Mouse (Mus musculus): ENCODE results near the gene Bok. TPM values are rescaled to one million over a fixed set of nuclear protein-coding genes. Genes with fewer than 3 reads are reported as not detected.

Gene Bok
- not detected for polyA plus RNA-seq (2017; shearing (Covaris generic))

DNA sequence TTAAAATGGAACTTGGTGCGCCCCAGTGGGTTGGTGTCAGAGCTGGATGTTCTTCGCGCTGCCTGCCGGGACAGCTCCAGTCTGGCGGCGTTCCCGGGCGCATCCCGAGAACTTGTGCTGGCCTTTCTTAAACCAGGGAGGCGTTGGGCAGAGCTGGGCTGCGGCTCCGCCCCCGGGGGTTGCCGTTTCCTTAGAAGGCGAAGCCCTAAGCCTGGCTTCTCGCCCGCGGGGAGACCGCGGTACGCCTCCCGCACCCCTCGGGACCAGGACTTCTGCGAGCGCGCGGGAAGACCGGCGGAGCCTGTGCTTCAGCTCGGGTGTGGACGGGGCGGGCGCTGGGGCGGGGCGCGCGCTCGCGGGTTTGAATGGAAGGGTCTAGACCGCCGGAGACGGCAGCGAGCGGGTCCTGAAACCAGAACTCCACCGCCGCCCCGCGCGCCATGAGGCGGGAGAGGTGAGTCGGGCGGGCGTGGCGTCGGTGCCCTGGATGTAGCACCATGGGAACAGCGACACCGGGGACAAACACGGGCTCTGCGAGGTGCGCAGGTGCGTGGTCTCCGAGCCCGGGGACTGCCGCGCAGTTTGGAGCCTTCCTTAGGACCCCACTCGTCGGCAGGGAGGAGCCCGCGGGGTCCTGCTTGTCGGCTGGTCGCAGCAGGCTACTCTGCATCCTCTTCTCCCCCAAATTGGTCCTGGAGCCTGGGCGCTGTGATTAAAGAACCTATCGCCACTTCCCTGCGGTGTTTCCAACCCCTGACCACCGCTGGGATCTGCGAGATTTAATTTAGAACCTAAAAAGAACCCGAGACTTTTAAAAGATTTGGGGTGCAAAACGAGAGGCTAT lies at the start of gene Bok:
TSS of gene Bok (plus strand) at position 260 of the 844 bp plus-strand sequence.

DNA sequence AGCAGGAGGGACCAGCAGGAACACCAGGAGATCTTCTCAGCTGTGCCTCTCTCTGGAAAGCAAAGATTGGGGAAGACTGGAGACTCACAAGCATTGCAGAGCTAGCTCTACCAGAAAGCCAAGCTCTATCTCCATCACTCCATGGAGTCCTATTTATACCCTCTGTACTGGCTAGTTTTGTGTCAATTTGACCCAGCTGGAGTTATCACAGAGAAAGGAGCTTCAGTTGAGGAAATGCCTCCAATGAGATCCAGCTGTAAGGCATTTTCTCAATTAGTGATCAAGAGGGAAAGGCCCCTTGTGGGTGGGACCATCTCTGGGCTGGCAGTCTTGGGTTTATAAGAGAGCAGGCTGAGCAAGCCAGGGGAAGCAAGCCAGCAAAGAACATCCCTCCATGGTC lies 26.9 kb upstream of the Bok start, which contains the start of gene Stk25:
TSS of gene Stk25 (minus strand) at position 101 of the 400 bp plus-strand sequence.

Other genes starting within 250 kb of the Bok start
- gene Hdlbp, start 206.8 kb upstream of the Bok start, polyA plus RNA-seq (2017; shearing (Covaris generic)): 80.2 TPM
- gene Farp2, start 173.6 kb upstream of the Bok start, polyA plus RNA-seq (2017; shearing (Covaris generic)): 1.9 TPM
- 169 TPM for gene Stk25, start 27.0 kb upstream of the Bok start, polyA plus RNA-seq (2017; shearing (Covaris generic))
- gene Atg4b, start 65.8 kb downstream of the Bok start, polyA plus RNA-seq (2017; shearing (Covaris generic)): 127 TPM
- 20.2 TPM for gene Thap4, start 69.2 kb downstream of the Bok start, polyA plus RNA-seq (2017; shearing (Covaris generic))
- 149 TPM for gene Dtymk, start 116.3 kb downstream of the Bok start, polyA plus RNA-seq (2017; shearing (Covaris generic))
- gene Ing5, start 118.3 kb downstream of the Bok start, polyA plus RNA-seq (2017; shearing (Covaris generic)): 39.5 TPM
- gene D2hgdh, start 139.2 kb downstream of the Bok start, polyA plus RNA-seq (2017; shearing (Covaris generic)): 33.9 TPM
- not detected for gene Gal3st2, start 175.6 kb downstream of the Bok start, polyA plus RNA-seq (2017; shearing (Covaris generic))
- 0.17 TPM for gene Gal3st2b, start 232.7 kb downstream of the Bok start, polyA plus RNA-seq (2017; shearing (Covaris generic))